Mouse (Mus musculus) ES-E14 (cell line): ENCODE results near the gene Prtg.
A peak's percentile ranks its signal among the peaks of the same experiment; 100 is the strongest.

Source experiments
- CHD2 ChIP-seq: IDR thresholded peaks from 2 replicates; pipeline ENCODE4 v1.6.1; 2014; ENCODE audit warnings: mild to moderate bottlenecking, low read depth, low read length, inconsistent platforms
- MAFK ChIP-seq: IDR thresholded peaks from 2 replicates; pipeline ENCODE4 v1.6.1; 2014; ENCODE audit warnings: mild to moderate bottlenecking, low read depth, low read length, inconsistent platforms; ENCODE audit not compliant: insufficient read depth
- ZC3H11A ChIP-seq: IDR thresholded peaks from 2 replicates; pipeline ENCODE4 v1.6.1; 2012; ENCODE audit warnings: low read depth, mild to moderate bottlenecking, inconsistent platforms, low read length, borderline replicate concordance
- ZNF384 ChIP-seq: IDR thresholded peaks from 2 replicates; pipeline ENCODE4 v1.6.1; 2012; ENCODE audit warnings: low read depth, low read length, inconsistent platforms

DNA sequence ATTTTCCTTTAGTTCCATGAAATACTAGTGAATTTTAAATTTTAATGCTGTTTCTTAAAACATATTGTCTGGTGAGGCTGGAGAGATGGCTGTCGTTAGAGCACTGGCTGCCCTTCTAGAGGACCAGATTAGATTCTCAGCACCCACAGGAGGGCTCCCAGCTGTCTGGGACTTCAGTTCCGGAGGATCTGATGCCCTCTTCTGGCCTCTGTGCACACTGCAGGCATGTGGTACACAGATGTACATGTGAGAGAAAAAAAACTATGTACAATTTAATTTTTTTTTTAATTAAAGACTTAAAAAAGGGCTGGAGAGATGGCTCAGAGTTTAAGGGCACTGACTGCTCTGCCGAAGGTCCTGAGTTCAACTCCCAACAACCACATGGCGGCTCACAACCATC lies 128.6 kb downstream of the Prtg start:
- TF ChIP-seq MAFK (no peak), ZNF384 (0 out of 2 replicates have a peak, but pooled peaks have one; percentile 7), CHD2 (no peak), ZC3H11A (no peak)
